Mouse (Mus musculus) thymus, postnatal 0 days (tissue): ENCODE measurements around the gene Rsrc2. TPM values are rescaled to one million over a fixed set of nuclear protein-coding genes. Genes with fewer than 3 reads are reported as not detected.

ENCODE experiments used
- DNase-seq: peaks from one replicate; pipeline ENCODE4 v3.0.0-alpha.2; 2015; ENCODE audit warnings: low spot score
- polyA plus RNA-seq: library from polyadenylated mRNA; unstranded; fragments of >200 nt; fragmentation: Nextera tagmentation; extraction: Ambion mirVana; gene quantifications from 2 replicates; pipeline ENCODE4 v1.2.1, GENCODE M21; 2015

Rsrc2 gene
- polyA plus RNA-seq, 1 experiment from 2014 or later: 144 TPM

- no peak for DNase-seq
These were observed 52.3 kb downstream of the Rsrc2 start for GRCm38 (mm10) chr5:123696961-123697360.

- no peak for DNase-seq
These were observed 53.0 kb downstream of the Rsrc2 start for GRCm38 (mm10) chr5:123696244-123696643.

GRCm38 (mm10) chr5:123694468-123694867 is 54.7 kb downstream of the Rsrc2 start:
- no peak for DNase-seq

- peak; percentile 70 for DNase-seq
These were observed 64.7 kb downstream of the Rsrc2 start, which contains the start of gene Clip1 for GRCm38 (mm10) chr5:123684221-123685144. TSS of gene Clip1 (minus strand) at chr5:123684618.

GRCm38 (mm10) chr5:123683377-123684220 is 65.6 kb downstream of the Rsrc2 start:
- DNase-seq: peak; percentile 52

GRCm38 (mm10) chr5:123683043-123683376 is 66.2 kb downstream of the Rsrc2 start:
- no peak for DNase-seq

GRCm38 (mm10) chr5:123682372-123682771 is 66.8 kb downstream of the Rsrc2 start:
- peak; percentile 66 for DNase-seq

- no peak for DNase-seq
These were observed 69.5 kb downstream of the Rsrc2 start for GRCm38 (mm10) chr5:123679546-123680263.

GRCm38 (mm10) chr5:123679106-123679505 is 70.1 kb downstream of the Rsrc2 start:
- DNase-seq: no peak

Other genes with a start within 250 kb of the Rsrc2 start
- gene B3gnt4, start 239.0 kb downstream of the Rsrc2 start, polyA plus RNA-seq: 0.42 and 0.48 TPM in 2 replicates
- gene Diablo, start 225.2 kb downstream of the Rsrc2 start, polyA plus RNA-seq: 131 and 139 TPM in 2 replicates
- 0.21 TPM in 1 of 2 replicates, not detected in the other for gene Gm49027, start 223.9 kb downstream of the Rsrc2 start, polyA plus RNA-seq
- 20.7 and 23.0 TPM in 2 replicates for gene Vps33a, start 176.4 kb downstream of the Rsrc2 start, polyA plus RNA-seq
- gene Clip1, start 64.8 kb downstream of the Rsrc2 start, polyA plus RNA-seq: 30.6 and 33.7 TPM in 2 replicates
- gene Zcchc8, start 28.3 kb downstream of the Rsrc2 start, polyA plus RNA-seq: 83.8 and 86.3 TPM in 2 replicates
- gene Kntc1, start 302 bp upstream of the Rsrc2 start, polyA plus RNA-seq: 16.2 and 18.2 TPM in 2 replicates
- 0.45 and 1.0 TPM in 2 replicates for gene Hcar2, start 116.1 kb upstream of the Rsrc2 start, polyA plus RNA-seq
- gene Hcar1, start 130.6 kb upstream of the Rsrc2 start, polyA plus RNA-seq: 0.27 and 0.38 TPM in 2 replicates
- 141 and 142 TPM in 2 replicates for gene Denr, start 157.8 kb upstream of the Rsrc2 start, polyA plus RNA-seq
- 1.0 and 1.5 TPM in 2 replicates for gene Gm43518, start 178.0 kb upstream of the Rsrc2 start, polyA plus RNA-seq
- gene Ccdc62, start 181.3 kb upstream of the Rsrc2 start, polyA plus RNA-seq: 7.3 and 8.0 TPM in 2 replicates
- gene Hip1r, start 224.2 kb upstream of the Rsrc2 start, polyA plus RNA-seq: 9.8 and 11.0 TPM in 2 replicates